Mouse (Mus musculus): ENCODE data around the gene Mex3a.

GRCm38 (mm10) chr3:88521156-88521555, 11.0 kb upstream of the Mex3a start:
- TF ChIP-seq POLR2A (IDR thresholded peaks at IDR 0.05; ENCODE audit: insufficient read depth, low read depth, low read length) (no peak), CTCF (IDR thresholded peaks at IDR 0.05; ENCODE audit: insufficient read depth, low read depth, low read length) (no peak)

All from olfactory bulb, adult 2 months (tissue).